Mouse (Mus musculus) kidney, adult 2 months (tissue): Measurements from ENCODE around the gene Taf1a. TPM values are rescaled to one million over a fixed set of nuclear protein-coding genes. Genes with fewer than 3 reads are reported as not detected.

Source experiments
- DNase-seq: peaks from one replicate; pipeline ENCODE4 v3.0.0; 2021
- H3K27ac ChIP-seq: fragments of 200-500 bp; 2 replicates; pipeline ENCODE4 v1.5.1; 2012; ENCODE audit warnings: low read depth, low read length, control low read depth, inconsistent platforms; ENCODE audit not compliant: insufficient read depth
- H3K27me3 ChIP-seq: fragments of 200-500 bp; replicated peaks from 2 replicates; pipeline ENCODE4 v1.6.1; 2012; ENCODE audit warnings: mild to moderate bottlenecking, moderate library complexity, low read length, inconsistent platforms; ENCODE audit not compliant: control insufficient read depth, insufficient read depth
- H3K36me3 ChIP-seq: fragments of 200-500 bp; 2 replicates; pipeline ENCODE4 v1.6.1; 2012; ENCODE audit warnings: mild to moderate bottlenecking, moderate library complexity, low read length, inconsistent platforms; ENCODE audit not compliant: control insufficient read depth, insufficient read depth
- H3K4me1 ChIP-seq: fragments of 200-500 bp; 2 replicates; pipeline ENCODE4 v1.6.1; 2011; ENCODE audit warnings: low read length; ENCODE audit not compliant: control insufficient read depth, insufficient read depth
- H3K4me3 ChIP-seq: fragments of 200-500 bp; 2 replicates; pipeline ENCODE4 v1.5.1; 2011; ENCODE audit warnings: mild to moderate bottlenecking, low read depth, low read length, control low read depth; ENCODE audit not compliant: insufficient read depth
- CTCF ChIP-seq: fragments of 200-500 bp; conservative IDR thresholded peaks from 2 replicates; pipeline ENCODE4 v1.5.1; 2011; ENCODE audit warnings: low read depth, mild to moderate bottlenecking, control low read depth, low read length, moderate library complexity, mixed read lengths; ENCODE audit not compliant: insufficient read depth, insufficient read length
- POLR2A ChIP-seq: fragments of 200-500 bp; IDR thresholded peaks from one replicate; pipeline ENCODE4 v1.6.1; 2011; ENCODE audit warnings: low read depth, low read length, control low read depth
- WGBS: fragments of 180-500 bp; shearing (Covaris S2); methylation state at CpG from one replicate; pipeline ENCODE4 v1.1.7; 2018; 5-methylcytosine and 5-hydroxymethylcytosine counted together
- polyA plus RNA-seq: library from polyadenylated mRNA; depleted of rRNA; stranded (reverse); fragments of >200 nt; gene quantifications from 2 replicates; pipeline ENCODE4 v1.2.3, GENCODE M21; 2012; rRNA removed

Gene Taf1a
- polyA plus RNA-seq, 1 experiment, result 6.7 TPM

DNA sequence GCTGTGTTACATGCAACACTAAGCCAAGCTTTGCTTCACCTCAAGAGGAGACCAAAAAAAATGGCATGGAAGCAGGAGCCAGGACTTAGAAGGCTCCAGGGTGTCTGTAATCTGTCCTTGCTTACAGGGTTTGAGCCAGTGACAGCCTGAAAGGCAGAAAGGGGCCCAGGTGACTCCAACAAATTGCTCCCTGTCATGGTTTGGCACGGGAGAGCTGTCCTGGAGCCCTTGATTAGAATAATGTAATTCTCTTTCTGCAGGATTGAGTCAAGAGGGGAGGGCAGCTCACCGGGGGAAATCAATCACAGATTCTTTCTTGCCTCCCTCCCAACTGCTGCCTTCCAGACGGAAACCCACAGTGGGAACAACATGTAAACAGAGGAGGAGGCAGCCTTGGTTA is 64.3 kb downstream of the Taf1a start:
- Histone ChIP-seq H3K4me3 (no peak overlapping the region), H3K36me3 (no peaks in the 10 kb centered on the region), H3K27me3 (no peaks in the 10 kb centered on the region), H3K27ac (no peak overlapping the region), H3K4me1 (0 out of 2 replicates have a peak, but pooled peaks cover 2% of the 10 kb centered on the region)
- no peak for TF ChIP-seq POLR2A
- TF ChIP-seq CTCF, result no peak
- 44% methylated on average over 3 of the region's 3 CpGs for WGBS
- no peak for DNase-seq

Other genes with a start within 250 kb of the Taf1a start
- gene Disp1, start 167.5 kb upstream of the Taf1a start, polyA plus RNA-seq, result 5.5 and 5.9 TPM in 2 replicates
- gene Aida, start 92.4 kb upstream of the Taf1a start, polyA plus RNA-seq, result 13.2 and 16.8 TPM in 2 replicates
- gene Brox, start 91.7 kb upstream of the Taf1a start, polyA plus RNA-seq, result 15.5 and 19.8 TPM in 2 replicates
- 60.5 and 63.6 TPM in 2 replicates for gene Mia3, start 19.4 kb upstream of the Taf1a start, polyA plus RNA-seq
- 0.16 and 0.98 TPM in 2 replicates for gene Hhipl2, start 29.2 kb downstream of the Taf1a start, polyA plus RNA-seq